Mouse (Mus musculus) natural killer cell, adult 2 months (primary cell): Measurements from ENCODE around the gene Cadps2.

Experiments used
- DNase-seq, 2 experiments: peaks; one replicate each; pipeline ENCODE4 v3.0.0; 2022; ENCODE audit warnings: low spot score in 2 of 2

The Cadps2 gene

DNA sequence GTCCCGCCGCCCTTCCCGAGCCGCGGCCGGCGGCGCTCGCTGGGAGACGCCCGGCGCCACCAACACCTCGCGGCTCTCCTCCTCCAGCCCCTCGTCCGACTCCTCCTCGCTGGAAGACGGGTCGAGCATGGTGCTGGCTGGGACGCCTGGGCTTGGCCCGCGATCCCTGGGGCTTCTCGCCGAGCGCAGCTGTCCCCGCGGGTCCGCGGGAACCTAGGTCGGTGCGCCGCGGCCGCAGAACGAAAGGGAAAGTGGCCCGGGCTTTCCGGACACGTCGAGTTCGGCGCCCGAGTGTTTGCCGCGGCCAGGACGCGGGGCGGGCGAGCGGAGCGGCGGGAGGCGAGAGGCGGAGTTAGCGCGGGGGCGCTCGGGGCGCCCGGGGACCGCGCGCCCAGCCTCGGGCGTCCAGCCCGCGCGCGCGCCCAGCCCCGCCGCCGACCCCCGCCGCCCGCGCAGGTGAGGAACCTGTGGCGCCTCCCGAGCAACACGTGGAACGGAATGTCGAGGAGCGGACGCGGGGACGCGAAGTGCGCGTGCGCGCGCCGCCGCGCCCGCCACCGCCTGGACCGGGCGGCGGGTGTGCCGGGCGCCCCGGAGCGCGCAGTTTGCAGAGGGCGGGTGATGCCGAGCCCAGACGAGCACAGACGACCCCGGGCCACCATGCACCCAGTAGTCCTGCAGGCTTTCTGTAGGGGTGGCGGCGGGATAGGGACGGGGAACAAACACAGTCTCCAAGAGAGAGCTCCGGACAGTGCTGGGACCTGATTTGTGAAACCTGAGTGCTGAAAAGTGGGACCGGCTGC, at the start of gene Cadps2:
TSS of gene Cadps2 (minus strand) at position 413 of the 803 bp plus-strand sequence.
- DNase-seq, result no peak

DNA sequence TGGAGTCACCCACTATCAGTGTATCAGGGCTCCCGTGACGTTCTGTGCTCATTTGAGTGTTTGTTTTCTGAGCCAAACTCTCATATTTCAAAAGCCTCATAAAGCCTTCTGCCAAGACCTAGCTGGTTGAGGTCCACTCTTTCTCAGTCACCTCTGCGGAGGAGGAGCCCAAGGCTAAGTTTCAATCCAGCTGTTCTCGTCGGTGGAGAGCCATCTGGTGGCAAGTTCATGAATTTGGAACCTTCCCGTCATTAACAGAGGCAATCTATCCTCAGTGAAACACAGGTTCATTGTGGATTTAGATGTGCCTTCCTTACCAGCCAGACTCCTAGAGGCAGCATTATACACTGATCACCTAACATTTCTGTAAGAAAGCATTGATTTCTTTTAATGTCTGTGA, 47.2 kb upstream of the Cadps2 start:
- DNase-seq, result no peak

DNA sequence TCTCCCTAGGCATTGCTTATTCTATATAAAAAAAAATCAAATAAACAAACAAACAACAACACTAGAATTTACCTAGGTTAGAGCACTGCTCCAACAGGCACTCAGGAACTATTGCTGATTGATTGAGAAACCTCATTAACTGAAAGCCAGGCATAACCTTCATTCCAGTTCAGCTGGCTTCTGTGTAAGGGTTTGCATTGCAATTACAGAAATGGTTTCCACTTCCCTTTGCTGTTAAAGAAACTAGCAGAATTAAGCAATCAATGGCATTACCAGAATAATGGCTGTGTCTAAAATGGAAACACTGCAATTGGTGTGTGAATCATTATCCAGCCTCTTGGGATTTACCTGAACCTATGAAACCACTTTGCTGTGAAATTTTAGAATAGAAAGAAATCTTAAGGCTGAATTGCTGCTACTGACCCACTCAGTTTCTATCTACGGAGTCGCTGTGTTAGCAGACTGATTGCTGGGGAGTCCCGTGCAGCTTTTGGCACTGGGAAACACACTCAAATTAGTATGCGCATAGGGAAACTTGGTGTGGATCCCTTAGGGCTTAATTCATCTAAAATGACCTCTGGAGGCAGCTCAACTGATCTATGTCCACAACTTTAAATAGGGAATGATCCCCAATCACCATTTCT, 37.7 kb upstream of the Cadps2 start:
- no peak for DNase-seq

DNA sequence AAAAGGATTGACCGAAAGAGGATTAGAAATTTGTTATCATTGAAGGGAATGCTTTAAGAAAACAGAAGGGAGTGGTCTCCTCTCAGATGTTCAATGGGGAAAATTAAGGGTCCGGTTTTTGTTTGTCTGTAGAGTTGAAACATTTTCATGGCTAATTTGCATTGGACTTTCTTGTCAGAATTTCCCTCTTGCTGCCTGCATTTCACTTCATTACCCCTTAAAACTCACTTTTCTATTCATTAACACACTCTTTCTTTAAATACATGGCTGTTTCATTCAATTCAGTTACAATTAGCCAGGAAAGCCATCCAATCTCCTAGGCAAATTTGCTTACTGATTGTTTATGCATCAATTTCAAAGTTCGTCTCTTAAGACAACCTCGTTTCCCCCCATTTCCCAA, 37.1 kb upstream of the Cadps2 start:
- no peak for DNase-seq

DNA sequence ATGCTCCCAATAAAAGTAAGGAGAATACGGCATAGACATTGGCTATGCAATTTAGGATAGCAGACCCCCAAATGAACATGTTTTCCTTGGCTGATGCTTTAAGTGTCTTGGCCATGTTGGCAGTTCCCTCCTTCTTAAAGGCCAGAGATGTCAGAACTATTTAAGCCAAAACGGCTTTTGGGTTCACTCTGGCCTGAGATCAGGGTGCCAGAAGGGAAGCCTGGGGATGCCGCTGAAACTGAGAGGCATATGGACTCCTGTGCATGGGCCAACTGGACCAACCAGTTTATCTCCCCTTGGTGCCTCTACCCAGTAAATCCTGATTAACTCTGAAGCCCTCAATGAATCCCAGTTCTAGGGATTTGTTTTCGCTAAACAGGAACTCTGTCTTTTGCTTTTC, 34.6 kb upstream of the Cadps2 start:
- DNase-seq, result no peak

DNA sequence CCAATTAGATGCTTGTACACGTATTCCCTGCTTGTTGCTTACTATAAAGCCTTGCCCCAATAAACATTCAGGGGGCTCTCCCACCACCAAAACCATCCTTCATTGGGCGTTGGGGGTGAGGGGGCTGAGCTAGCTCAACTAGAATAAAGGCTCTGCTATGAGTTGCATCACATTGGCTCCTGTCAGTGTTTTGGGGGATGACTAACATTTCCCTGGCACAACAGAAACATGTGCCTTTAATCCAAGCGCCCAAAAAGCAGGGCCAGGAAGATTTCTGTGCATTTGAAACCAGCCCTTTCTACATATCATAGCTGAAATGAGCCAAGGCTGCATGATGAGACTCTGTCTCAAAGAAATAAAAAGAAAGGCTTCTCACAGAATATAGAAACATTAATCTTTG, 34.0 kb upstream of the Cadps2 start:
- DNase-seq, result no peak

DNA sequence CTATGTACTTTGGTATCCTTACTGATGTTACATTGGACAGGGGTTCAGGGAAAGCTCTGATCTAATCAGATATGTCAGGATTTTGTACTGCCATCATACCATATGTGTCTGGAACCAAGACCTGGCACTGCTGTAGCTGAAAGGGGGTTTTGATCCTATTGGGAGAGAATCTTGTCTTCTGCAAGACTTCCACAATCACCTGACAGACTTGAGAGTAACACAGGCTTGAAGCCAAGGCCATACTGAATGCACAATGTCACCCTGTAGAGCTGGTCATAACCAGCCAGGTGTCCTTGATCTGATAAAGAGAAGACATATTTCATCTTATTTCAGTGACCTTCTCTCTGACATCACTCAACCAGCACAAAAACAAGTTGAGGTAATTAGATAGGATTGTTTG, 30.8 kb upstream of the Cadps2 start:
- DNase-seq, result no peak

DNA sequence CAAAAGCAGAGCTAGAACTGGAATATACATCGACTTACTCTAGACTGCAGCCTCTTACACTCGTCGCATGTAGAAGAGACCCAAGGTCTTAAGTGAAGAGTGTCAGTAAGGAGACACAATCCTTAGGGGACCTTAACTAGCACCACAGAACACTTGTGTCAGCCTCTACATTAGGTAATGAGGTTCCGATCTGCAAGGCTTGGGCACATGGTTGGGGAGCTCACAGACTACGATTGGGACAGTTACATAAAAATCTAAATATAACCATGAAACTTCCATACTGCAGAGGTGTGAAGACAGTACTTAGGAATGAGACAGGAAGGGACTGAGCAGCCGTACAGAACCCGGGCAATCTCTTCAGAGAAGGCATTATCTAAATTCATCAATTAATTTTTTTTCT, 27.1 kb upstream of the Cadps2 start:
- DNase-seq, result no peak

DNA sequence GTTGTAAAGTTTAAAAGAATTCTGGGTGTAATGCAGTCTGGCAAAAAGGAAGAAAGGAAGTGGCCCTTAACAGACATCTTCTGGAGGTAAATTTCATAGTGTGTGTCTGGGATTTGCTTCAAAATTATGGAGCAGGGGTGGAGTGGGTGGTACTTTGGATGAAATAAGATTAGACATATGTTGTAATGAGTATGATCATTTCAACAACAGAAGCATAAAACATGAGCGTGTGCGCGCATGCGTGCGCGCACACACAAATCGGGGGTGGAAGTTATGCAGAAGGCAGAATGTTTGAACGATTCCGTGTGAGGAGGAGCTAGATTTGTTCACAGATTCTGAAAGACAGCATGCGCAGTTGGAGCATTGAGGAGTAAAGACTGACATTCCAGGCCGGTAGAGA, 14.2 kb upstream of the Cadps2 start:
- DNase-seq, result no peak

DNA sequence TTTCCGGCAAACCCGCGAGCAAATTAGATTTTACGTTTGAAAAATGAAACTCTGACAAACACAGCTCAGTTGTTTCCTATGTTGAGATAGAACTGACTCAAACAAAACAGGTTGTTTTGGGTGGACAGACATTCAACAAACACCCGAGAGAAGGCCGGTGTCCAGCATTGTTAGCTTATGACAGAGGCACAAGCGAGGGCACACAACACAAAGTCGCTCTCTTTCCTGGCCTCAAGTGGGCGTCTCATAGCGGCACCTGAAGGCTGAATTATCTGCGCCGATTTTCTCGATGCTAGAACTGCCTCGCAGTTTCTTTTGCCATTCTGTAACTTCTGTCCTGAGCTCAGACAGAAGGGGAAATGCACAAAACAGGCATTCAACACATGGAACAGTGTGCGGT, 780 bp upstream of the Cadps2 start:
- DNase-seq, result no peak

DNA sequence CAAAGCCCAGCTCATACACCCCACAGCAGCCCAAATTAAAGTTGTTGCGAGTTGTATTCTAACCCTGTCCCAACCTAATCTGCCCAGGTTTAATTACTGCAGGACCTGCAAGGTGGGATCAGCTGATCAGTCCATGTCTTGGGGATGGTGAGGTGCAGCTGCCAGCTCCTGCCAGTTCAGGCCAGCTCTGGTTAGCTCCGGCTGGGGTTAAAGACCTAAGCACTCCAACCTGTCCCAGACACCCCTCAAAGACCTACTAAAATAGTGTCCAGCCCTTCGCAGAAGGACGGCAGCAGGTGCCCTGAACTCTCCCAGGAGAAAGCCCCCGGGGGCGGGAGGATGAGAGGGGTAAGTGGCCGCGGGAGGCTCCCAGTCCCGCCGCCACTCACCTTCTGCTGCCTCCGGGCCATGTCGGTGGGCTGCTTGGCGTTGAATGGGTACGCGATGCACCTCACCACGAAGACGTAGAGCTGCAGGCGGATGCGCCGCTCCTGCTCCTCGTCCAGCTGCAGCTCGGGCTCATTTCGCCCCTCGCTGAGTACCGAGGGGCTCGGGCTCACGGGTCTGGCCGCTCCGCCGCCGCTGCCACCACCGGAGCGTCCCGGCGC, 716 bp downstream of the Cadps2 start:
- no peak for DNase-seq

DNA sequence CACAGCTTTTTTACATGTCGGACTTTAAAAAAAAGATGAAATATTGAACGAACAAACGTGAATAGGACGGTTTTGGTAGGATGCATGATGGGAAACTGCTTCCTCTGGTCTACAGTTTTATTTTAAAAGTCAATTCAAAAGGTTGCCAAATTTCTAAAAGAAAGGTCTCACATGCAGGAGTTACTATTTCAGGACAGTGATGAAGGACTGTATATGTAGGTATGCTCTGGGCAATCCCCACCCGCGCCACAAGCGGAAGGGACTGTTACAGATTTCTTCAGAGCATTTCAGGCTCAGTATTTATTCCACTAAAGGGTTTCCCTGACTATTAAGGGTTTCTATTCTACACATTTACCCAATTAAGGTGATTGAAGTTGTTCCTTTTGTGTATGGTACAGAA, 1.6 kb downstream of the Cadps2 start:
- DNase-seq, result no peak

DNA sequence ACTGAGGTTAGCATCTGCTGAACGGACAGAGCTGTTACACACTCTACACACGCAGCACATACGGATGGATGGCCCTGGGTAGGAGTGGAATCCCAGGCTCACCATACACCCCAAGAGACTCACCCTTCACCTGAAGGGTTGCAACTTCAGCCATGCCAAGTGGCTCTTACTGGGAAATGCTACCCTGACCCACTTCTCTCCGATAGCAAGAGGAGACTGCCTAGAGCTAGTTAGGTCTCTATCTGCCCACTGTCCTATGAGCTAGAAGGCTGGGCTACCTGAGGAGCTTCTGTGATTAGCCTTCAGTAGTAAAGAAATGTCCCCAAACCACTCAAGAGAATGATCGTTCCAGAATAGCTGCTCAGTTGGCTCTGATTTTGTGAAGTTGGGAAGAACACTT, 2.1 kb downstream of the Cadps2 start:
- DNase-seq, result no peak

DNA sequence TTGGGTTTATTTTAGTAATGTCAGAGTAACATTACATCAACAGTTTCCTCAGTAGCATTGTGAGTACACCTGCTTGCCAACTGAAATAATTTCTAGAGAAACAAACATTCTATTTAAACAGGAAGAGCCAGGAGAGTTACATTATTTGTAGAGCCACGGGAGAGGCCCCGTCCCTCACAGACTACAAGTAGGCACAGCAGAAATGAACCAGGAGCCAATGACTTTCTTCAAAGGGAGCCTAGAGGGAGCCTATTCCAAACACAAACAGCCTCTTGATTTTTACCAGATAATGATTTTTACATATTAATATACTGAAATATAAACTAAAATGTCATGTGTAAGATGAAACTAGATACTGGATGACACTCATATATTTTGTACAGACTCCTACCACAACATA, 2.5 kb downstream of the Cadps2 start:
- DNase-seq, result no peak

DNA sequence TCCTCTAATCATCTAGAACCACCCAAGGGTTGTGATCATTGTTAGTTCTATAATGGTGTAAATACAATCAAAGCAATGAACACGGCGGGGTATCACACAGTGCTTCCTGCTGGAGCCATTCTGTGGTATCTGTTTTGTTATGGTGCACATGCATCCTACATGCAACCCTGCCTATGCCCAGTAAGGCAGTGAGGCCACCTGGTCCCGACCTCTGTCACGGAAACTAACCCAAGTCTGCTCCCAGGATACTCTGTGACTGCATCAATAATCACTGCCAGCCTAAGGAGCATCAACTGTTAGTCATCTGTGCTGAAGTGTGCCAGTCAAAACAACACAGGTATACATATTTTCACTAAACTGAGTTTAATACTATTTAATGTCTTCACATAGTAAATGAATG, 3.7 kb downstream of the Cadps2 start:
- no peak for DNase-seq

DNA sequence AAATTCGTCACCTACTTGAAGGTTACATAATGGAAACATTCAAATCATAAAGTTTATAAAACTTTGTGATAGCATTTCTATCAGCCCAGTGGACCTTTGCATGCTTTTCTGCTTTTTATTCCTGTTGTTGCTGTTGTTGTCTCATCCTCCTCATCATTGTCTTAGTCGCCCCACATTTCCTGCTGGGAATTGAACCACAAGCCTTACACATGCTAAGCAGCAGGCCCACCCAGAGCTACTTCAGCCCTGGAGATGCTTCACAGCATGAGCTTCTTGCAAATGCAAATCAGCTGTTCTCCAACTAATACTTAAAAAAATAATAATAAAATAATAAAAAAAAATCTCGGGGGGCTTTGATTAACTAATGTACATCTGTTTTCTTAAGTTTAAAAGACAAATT, 8.5 kb downstream of the Cadps2 start:
- no peak for DNase-seq

DNA sequence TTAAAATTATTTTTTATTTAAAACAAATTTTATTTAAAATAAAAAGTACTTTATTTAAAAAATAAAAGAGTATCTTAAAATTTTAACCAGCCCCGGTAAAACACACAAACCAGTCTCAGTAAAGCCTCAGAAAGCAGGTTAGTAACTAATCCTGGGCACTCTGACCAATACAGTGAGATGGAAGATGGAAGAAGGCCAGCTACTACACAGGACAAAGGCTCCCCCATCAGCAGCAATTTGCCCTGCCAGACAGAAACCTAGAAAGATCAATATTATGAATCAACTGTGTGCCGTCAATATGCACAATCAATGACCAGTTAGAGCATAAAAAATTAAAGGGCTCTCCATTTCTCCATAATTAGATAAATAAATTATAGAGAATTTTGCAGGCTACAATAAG, 9.9 kb downstream of the Cadps2 start:
- no peak for DNase-seq

DNA sequence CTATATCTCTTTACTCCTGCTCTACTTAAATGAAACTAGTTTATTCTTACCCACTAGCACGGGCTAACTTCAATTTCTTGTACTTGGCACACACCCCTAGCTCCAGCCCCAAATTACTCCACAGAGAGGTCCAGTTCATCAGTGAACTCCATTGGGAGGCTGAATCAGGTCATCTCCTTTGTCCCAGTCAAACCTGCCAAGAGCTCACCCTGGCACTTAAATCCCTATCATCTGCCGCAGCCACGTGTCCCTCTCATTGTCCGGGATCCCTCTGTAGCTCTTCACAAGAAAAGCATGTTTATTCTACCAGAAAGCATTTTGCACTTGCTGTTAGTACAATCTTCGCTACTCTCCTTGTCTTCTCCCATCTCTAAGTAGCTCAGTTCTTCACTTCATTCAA, 17.4 kb downstream of the Cadps2 start:
- no peak for DNase-seq

DNA sequence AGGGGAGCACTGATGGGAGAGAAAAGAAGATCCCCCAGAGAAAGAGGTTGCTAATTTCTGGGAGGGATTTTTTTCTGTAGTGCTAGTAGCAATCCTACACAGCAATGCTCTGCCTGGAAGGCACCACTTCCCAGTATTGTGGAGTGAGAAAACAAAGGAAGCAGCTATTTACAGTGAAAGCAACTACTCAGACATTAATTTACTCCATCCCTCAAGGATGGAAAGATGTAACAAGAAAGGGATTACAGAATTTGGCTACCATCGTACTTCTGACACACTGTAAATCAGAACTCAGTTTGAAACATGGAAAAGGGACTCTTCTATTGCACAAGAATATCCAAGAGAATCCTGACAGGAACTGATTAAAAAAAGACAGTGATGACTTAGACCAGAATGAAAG, 29.1 kb downstream of the Cadps2 start:
- no peak for DNase-seq

DNA sequence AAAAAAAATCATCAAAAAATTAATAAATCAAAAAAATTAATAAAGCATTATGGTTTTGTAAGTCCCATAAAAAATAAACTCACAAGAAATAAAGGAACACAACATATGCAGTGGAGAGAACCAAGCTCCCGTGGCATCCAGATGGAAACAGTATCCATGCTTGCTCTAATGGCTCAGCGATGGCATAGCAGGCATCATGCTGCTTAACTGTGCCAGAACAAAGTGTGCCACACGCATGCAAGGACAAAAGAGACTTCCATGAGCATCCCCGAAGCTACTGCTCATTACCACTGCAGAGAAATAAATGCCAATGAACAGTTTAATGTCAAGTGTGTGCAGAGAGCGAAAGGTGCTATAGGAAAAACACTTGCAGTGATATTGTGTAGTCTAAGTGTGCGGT, 29.9 kb downstream of the Cadps2 start:
- DNase-seq, result no peak

DNA sequence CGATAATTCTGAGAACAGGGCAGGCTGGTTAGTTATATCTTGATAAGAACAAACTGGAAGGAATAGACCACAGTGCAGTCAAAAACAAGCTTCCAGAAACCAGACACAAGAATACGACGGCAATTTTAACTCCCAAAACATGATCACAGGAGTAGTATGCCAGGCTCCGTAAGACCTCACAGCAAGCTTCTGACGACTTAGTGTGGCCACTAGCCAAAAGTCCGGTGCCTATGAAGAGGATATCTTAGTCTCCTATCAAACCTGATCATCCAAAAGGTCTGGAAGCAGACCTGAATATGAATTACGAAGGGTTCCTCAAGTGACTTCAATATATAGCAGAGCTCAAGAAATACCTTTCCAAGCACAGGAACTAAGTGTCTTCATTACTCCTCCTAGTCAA, 33.9 kb downstream of the Cadps2 start:
- DNase-seq, result no peak

DNA sequence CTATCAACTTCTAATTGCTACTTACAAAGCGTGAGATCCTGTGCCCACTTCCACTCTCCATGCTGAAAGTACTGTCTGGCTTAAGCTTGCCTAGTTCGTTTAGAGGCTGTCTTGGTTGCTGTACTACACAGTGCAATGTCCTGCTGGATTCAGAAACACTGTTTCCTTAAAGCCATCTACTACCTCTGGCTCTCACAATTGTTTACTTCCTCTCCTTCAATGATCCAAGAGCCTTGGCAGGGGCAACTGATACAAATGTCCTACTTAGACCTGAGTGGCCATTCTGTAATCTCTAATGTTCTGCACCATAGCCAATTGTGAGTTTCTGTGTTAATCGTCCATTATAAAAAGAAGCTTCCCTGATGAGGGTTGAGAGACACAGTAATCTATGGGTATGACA, 47.4 kb downstream of the Cadps2 start:
- DNase-seq, result no peak

DNA sequence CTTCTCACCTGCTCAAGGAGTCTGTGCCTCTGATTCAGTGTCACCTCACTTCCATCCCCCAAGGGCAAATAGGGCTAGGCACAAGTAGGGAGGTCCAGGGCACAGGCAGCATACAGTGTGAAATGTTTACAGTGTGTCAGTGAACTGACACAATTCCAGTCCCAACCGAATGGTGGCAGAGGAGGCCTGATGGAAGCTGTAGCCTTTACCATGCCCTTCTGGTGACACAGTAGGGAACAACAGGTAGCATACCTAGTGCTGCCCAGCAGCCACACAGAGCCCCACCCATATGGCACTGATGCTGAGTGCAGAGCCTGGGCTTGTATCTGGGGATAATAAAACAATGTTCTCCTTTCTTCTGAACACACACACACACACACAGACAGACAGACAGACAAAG, 61.6 kb downstream of the Cadps2 start:
- no peak for DNase-seq
